Mouse (Mus musculus) retina, embryonic 14.5 days (tissue): ENCODE data around the gene Antxrl.

Experiments used
- DNase-seq: peaks from one replicate; pipeline ENCODE4 v3.0.0-alpha.2; 2015; ENCODE audit warnings: low spot score

Gene Antxrl

GRCm38 (mm10) chr14:34103855-34104254, 51.3 kb downstream of the Antxrl start:
- DNase-seq, result no peak

- peak; percentile 86 for DNase-seq
Observed at GRCm38 (mm10) chr14:34104892-34105291, 52.4 kb downstream of the Antxrl start.

- DNase-seq, result peak; percentile 57
Observed at GRCm38 (mm10) chr14:34106389-34107062, 54.0 kb downstream of the Antxrl start.

GRCm38 (mm10) chr14:34107594-34107993, 55.1 kb downstream of the Antxrl start:
- no peak for DNase-seq

GRCm38 (mm10) chr14:34114311-34114710, 61.8 kb downstream of the Antxrl start:
- no peak for DNase-seq

GRCm38 (mm10) chr14:34119046-34119723, 66.7 kb downstream of the Antxrl start:
- no peak for DNase-seq

- no peak for DNase-seq
Observed at GRCm38 (mm10) chr14:34120016-34120910, 67.8 kb downstream of the Antxrl start.

GRCm38 (mm10) chr14:34120923-34121351, 68.4 kb downstream of the Antxrl start:
- DNase-seq, result no peak

GRCm38 (mm10) chr14:34121691-34122090, 69.2 kb downstream of the Antxrl start:
- DNase-seq, result no peak
